Mouse (Mus musculus) megakaryocyte progenitor cell, adult 5-6 weeks (primary cell): ENCODE measurements around the gene Camk1d. TPM values are rescaled to one million over a fixed set of nuclear protein-coding genes. Genes with fewer than 3 reads are reported as not detected.
A peak's percentile ranks its signal among the peaks of the same experiment; 100 is the strongest.

Experiments
- ATAC-seq: replicated peaks from 2 replicates; pipeline ENCODE4 v1.8.0; 2016; ENCODE audit warnings: mild to moderate bottlenecking, moderate TSS enrichment, inconsistent platforms; ENCODE audit not compliant: poor library complexity
- total RNA-seq, 2 experiments: library from RNA; stranded (forward) in 1 of 2; stranded (reverse) in 1 of 2; fragments of 157-497, 149-512 nt in 1 of 2; fragments of 200-1000 nt in 1 of 2; gene quantifications; 2 replicates each; pipeline versions ENCODE4 v1.2.3 to v1.2.4; 2015 to 2017

The Camk1d gene
- total RNA-seq, 2 experiments from 2014 or later = 1.5 to 4.2 TPM

- no peak for ATAC-seq
Measured at GRCm38 (mm10) chr2:5712255-5712654, 2.1 kb downstream of the Camk1d start.

- no peak for ATAC-seq
Measured at GRCm38 (mm10) chr2:5709911-5710310, 4.4 kb downstream of the Camk1d start.

GRCm38 (mm10) chr2:5707871-5708733, 6.2 kb downstream of the Camk1d start:
- no peak for ATAC-seq

- ATAC-seq = 0 out of 2 replicates have a peak, but pooled peaks have one; percentile 22
Measured at GRCm38 (mm10) chr2:5706618-5707017, 7.7 kb downstream of the Camk1d start.

GRCm38 (mm10) chr2:5702370-5702769, 11.9 kb downstream of the Camk1d start:
- no peak for ATAC-seq

- peak; percentile 67 for ATAC-seq
Measured at GRCm38 (mm10) chr2:5700931-5701330, 13.4 kb downstream of the Camk1d start.

- ATAC-seq = no peak
Measured at GRCm38 (mm10) chr2:5698451-5698850, 15.9 kb downstream of the Camk1d start.

- ATAC-seq = no peak
Measured at GRCm38 (mm10) chr2:5694094-5694493, 20.2 kb downstream of the Camk1d start.

- no peak for ATAC-seq
Measured at GRCm38 (mm10) chr2:5691729-5692128, 22.6 kb downstream of the Camk1d start.

GRCm38 (mm10) chr2:5683366-5683765, 30.9 kb downstream of the Camk1d start:
- ATAC-seq = no peak

- no peak for ATAC-seq
Measured at GRCm38 (mm10) chr2:5681909-5682308, 32.4 kb downstream of the Camk1d start.

GRCm38 (mm10) chr2:5681302-5681701, 33.0 kb downstream of the Camk1d start:
- ATAC-seq = no peak

- no peak for ATAC-seq
Measured at GRCm38 (mm10) chr2:5679055-5679454, 35.3 kb downstream of the Camk1d start.

- ATAC-seq = peak; percentile 66
Measured at GRCm38 (mm10) chr2:5677472-5677871, 36.8 kb downstream of the Camk1d start.

GRCm38 (mm10) chr2:5676786-5677185, 37.5 kb downstream of the Camk1d start:
- ATAC-seq = no peak

- no peak for ATAC-seq
Measured at GRCm38 (mm10) chr2:5676143-5676483, 38.2 kb downstream of the Camk1d start.

GRCm38 (mm10) chr2:5675431-5676142, 38.7 kb downstream of the Camk1d start:
- no peak for ATAC-seq

- no peak for ATAC-seq
Measured at GRCm38 (mm10) chr2:5674512-5674911, 39.8 kb downstream of the Camk1d start.

GRCm38 (mm10) chr2:5673816-5674215, 40.5 kb downstream of the Camk1d start:
- no peak for ATAC-seq

- ATAC-seq = no peak
Measured at GRCm38 (mm10) chr2:5672906-5673589, 41.3 kb downstream of the Camk1d start.

- ATAC-seq = no peak
Measured at GRCm38 (mm10) chr2:5670146-5670545, 44.2 kb downstream of the Camk1d start.
